Mouse (Mus musculus) c-Kit-negative CD71-positive TER-119-positive erythroid progenitor cells, embryonic 14.5 days (primary cell): ENCODE data around the gene Rsph1.
"Not testable (repeated sequence)": the region's sequence is repeated elsewhere in the genome, so short reads cannot be mapped to it uniquely, and the experiment has no call there.

Experiments used
- DNase-seq: peaks from one replicate; pipeline ENCODE4 v3.0.0-alpha.2; 2013; ENCODE audit warnings: low read depth, low spot score

Rsph1 gene

DNA sequence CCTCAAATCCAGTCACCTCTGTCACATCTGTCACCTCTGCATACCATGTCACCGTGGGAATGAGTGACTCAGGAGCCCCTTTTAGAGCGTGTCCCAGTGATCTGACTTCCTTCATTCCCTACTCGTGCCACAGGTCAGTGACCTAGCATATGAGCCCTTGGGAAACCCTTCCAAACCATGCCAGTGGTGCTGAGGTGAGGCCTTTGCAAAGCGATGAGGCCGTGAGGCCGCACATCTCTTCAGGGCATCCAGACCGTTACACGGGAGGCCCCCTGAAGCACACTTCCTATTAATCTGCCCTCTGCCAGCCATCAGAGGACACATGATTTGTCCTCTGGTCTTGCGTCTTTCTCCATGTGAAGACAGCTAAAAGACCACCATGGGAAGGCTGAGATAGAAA is 2.4 kb upstream of the Rsph1 start:
- no peak for DNase-seq

GRCm38 (mm10) chr17:31277931-31278330 is 748 bp upstream of the Rsph1 start:
- DNase-seq, result no peak

GRCm38 (mm10) chr17:31276207-31276921 is 819 bp downstream of the Rsph1 start:
- no peak for DNase-seq

- no peak for DNase-seq
Measured at GRCm38 (mm10) chr17:31275181-31275580, 2.0 kb downstream of the Rsph1 start.

DNA sequence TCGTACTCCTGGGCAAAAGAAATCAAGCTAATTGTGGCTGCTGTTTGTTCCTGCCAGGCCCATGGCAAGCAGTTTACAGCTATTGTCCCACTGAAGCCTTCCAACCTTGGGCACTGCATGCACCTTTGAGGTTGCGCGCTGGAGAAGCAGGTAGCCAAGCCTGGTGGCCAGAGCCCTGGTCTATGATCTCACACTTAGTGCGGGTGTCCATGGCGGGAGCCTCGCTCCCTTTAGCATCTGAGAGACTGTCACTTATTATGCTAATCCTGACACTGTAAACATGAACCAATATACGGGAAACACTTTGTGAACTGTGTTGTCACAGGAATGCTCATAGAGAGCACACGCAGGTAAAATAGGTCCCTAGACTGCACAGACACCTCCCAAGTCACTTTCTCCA is 3.6 kb downstream of the Rsph1 start:
- DNase-seq, result no peak

DNA sequence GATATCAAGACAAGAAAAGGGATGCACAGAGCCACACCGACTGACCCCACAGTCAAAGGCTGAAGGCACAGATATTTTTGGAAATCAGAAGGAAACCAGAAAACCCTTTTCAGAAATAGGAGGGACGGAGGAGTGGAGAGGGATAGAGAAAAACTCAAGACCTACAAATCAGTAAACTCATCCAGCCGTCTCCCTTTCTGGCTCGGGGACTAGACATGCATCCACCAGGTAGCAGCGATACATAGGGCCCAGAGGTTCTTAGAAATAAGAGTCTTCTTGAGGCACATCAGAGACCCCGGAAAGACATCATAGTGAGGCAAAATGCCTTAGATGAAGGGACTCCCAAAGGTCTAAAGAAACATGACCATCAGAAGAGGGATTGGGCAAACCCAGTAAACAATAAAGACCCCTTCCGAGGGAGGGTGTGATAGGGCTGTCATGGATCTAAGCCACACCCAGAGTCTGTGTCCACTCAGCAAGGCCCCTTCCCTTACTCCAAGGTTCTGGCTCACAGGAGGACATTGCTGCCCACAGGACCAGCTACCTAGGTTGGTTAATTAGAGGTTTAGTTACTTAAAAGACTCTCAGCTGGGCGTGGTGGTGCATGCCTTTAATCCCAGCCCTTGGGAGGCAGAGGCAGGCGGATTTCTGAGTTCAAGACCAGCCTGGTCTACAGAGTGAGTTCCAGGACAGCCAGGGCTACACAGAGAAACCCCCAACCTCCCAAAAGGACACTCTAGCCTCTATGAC is 4.6 kb downstream of the Rsph1 start:
- DNase-seq, result no peak

GRCm38 (mm10) chr17:31271136-31271851 is 5.9 kb downstream of the Rsph1 start:
- DNase-seq, result no peak

- not testable (repeated sequence) for DNase-seq
Measured at GRCm38 (mm10) chr17:31270736-31271135, 6.4 kb downstream of the Rsph1 start.

- no peak for DNase-seq
Measured at GRCm38 (mm10) chr17:31270246-31270645, 6.9 kb downstream of the Rsph1 start.

GRCm38 (mm10) chr17:31269761-31270160 is 7.4 kb downstream of the Rsph1 start:
- DNase-seq, result no peak

GRCm38 (mm10) chr17:31268016-31268415 is 9.2 kb downstream of the Rsph1 start:
- DNase-seq, result no peak

DNA sequence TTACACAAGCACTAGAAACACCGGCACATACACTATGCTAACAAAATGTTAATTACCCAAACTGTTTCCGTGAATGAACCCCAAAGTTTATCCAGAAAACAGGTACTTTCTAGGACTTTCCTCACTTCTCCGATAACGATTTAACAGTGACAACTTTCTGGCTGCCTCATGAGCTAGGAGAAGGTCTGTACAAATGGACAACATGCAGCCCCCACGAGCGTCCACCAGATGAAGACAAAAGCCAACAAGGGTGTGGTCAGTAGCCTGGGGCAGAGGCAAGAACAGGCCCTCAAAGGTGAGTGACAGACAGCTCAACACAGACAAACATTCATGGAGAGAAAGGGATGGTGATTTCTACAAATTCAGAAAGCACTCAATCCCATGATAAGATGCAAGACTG is 9.6 kb downstream of the Rsph1 start:
- no peak for DNase-seq

DNA sequence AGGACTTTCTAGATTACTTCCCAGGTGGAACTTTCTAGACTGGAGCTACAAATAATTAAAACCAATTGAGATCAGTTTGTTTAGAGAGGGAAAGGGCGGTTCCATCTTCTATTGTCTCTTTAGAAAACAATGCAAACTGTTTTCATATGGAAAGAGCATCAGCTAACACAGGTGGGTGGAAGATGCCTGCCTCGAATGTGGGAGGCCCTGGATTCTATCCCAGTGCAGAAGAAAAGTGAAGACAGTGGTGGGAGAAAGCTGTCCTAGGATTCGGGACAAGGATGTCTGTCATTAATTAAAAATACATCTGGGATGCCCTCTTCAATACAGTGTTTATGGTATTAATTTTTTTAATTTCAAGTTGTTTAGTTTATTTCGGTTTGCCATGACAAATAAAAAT is 10.0 kb downstream of the Rsph1 start:
- DNase-seq, result no peak

- no peak for DNase-seq
Measured at GRCm38 (mm10) chr17:31266321-31266950, 10.7 kb downstream of the Rsph1 start.

DNA sequence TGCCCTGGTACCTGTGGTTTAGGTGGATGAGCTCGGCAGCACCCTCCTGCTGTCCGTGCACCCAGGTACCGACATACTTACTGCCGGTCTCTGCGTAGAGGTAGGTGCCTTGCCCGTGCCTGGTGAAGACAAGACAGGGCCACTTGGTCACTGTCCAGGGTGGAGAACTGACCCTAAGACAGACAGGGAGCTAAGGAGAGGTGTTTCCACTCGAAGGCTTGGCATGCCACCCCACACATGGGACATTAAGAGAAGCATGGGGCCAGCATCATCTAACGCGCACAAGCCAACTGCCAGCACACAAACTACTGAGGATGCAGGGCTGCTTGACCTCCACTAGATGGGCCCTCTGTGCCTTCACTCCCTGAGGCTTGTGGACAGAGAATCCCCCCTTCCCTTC is 11.4 kb downstream of the Rsph1 start:
- DNase-seq, result no peak

- DNase-seq, result no peak
Measured at GRCm38 (mm10) chr17:31265171-31265572, 12.0 kb downstream of the Rsph1 start.

DNA sequence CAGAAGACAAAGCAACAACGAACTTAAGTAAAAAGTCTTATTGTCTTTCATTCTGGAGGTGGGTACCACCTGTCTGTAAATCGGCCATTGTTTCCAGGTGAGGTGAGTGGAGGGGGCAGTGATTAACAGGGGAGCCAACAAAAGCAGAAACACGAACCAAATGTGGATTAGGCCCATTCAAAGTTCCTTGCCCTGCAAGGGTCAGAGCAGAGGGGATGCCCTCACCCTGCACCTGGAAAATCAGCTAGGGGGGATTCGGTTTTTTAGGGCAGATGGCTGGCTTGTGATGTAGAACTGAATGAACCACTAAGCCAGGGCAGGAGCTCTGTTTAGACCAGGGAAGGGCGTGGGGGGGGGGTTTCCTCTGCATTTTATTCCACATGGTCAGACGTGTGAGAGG is 12.8 kb downstream of the Rsph1 start:
- DNase-seq, result no peak

- DNase-seq, result no peak
Measured at GRCm38 (mm10) chr17:31263770-31264169, 13.4 kb downstream of the Rsph1 start.

GRCm38 (mm10) chr17:31262715-31263114 is 14.5 kb downstream of the Rsph1 start:
- DNase-seq, result no peak

DNA sequence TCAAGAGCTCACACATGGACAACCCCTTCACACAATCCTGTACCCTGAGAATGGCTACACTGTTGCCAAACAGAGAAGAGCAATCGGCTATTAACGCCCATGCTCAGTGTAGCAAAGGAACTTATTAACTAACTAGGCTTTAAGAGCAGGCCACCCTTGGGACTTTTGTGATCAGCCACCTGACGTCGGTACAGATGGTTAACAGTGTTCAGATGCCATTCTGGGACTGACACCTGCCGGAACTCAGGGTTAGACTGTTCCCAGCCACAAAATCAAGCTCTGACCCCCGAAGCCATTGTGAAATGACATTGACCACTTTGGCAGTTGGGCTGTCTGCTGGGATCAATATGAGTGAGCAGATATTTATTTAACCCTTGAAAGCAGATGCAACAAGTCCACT is 15.8 kb downstream of the Rsph1 start:
- DNase-seq, result no peak

GRCm38 (mm10) chr17:31260430-31260829 is 16.8 kb downstream of the Rsph1 start:
- DNase-seq, result no peak

- DNase-seq, result no peak
Measured at GRCm38 (mm10) chr17:31259825-31260224, 17.4 kb downstream of the Rsph1 start.
